Mouse (Mus musculus): Measurements from ENCODE around the gene Tagln2. TPM values are rescaled to one million over a fixed set of nuclear protein-coding genes. Genes with fewer than 3 reads are reported as not detected.

The Tagln2 gene
- polyA plus RNA-seq (2017; shearing (Covaris generic)), result 374 TPM

DNA sequence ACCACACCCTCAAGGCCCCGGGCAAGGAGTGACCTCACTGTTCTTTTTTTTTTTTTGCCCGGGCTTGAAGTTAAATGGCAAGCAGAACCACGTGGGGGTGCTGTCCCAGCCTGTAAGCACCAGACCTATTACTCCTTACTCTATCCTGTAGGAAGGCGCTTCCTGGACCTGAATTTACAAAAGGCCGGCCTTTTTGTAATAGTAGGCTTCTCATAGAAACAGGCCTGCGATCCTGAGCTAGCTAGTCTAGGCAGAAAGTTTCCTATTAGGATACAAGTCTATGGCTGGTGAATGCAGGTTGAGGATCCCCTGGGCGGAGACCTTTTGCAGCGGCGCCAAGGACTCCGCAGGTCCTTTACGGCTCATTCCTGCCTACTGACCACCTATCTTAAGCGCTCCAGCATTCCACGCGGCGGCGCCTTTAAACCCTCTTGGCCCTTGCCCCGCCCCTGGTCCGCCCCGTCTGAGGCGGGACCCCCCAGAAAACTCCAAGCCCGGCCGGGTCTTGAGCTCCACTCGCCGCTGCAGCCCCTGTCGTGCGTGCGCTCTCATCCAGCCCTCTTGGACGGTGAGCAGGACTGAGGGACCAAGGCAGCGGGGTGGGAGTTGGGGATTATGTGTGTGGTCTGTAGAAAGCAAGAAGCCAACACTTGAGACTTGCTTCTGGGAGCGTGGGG is at the start of gene Tagln2:
Tagln2 (plus strand) TSS at position 283 of the 677 bp plus-strand sequence.

DNA sequence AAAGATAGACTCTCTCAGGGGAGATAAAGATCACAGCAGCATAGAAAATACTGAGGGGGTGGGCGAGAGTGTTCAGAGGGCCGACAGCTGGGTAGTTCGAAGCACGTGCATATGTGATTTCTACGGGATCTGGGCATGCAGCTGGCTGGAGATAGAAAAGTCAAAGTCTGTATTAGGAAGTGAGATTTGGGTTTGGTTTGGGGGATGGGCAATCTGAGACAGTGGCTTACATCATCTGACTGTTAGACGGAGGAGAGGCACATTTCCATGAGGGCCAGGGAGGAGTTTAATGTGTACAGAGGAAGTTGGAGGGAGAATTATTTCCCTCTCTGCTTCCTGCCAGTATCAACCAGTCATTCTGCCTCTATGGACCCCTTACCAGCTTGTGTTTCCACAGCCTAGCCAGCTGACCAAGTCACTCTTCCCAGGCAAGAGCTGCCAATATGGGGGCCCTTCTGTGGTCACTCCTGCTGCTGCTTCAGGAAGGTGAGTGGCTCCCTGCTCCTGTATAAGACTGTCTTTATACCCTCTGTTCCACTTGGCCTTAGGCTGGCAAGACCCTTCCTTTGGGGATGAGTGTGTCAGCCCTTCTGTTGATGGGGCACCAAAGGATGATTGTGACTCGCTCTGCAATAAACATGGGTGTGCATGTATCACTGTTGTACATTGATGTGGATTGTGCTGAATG is 24.6 kb upstream of the Tagln2 start, which contains the start of gene Slamf9:
Slamf9 (plus strand) TSS at position 305 of the 688 bp plus-strand sequence.

DNA sequence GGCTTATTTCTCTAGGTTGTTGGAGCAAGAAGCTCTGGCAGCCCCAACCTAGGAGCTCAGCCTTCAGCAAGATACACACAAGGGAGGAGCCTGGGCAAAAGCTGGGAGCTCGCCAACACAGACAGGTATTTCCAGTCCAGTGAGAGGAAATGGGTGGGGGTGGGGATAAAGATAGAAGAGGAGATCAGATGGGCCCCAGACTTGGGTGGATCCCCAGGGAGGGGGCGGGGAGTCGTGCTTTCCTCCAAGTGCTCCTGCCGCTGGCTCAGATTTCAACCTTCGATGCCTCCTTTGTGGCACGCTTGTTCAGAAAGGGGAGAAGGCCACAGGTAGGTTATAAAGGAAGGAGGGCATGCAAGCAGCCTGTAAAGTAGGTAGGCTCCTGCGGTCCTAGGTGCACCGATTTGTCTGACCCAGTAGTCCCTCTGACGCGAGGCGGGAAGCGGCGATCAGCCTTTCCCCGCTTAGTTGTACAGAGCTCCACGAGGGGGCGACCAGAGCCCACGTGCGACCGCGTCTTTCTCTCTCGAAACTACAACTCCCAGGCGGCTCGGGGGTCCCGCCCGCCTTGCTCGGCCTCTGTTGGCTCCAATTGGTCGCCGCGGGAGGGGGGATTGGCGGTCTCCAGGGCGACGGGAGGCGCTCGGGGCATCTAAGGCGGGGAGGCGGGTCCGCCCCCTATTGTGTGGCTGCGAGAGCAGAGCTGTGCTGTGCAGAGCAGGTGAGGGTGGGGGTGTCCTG is 18.1 kb upstream of the Tagln2 start, which contains the start of gene Igsf9:
Igsf9 (plus strand) TSS at position 249 of the 741 bp plus-strand sequence.

DNA sequence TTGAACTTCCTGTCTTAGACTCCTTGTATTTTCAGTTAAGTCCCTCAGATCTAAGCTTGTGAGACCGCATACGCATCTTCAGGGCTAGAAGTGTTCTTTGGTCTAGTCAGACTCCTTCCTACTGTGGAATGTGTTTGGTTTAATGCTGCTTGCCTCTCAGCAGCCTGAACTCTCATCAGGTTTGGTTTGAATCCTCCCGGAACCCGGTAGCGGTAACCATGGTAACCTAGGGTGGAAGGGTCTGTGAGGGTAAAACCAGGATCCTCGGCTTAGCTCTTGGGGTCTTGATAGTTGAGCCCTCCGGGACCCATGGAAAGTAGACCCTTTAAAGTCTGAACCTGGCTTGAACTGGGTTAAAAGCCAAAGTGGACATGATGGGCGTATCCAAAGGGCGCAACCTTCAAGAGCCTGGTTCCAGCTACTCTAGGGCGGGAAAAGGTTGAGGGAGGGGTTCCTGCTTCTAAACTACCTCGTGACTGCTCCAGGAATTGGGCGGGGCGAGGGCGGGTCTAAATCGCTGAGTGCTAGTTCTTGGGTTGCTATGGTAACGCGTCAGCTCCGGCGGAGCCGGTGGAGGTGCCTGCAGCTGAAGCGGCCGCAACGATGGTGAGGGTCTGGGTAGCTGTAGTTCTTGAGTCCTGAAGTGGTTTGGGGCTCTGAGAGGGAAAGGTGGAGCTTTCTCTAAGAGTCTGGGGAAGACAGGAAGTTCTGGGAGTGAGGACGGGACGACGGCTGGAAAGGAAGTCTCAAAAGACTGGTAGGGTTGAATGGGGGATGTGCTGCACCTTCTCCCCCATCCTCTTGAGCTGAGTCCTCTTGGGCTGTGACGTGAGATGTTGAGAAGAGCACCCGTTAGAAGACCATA is 21.0 kb downstream of the Tagln2 start, which contains the start of gene Cfap45:
Cfap45 (plus strand) TSS at position 226 of the 865 bp plus-strand sequence.

DNA sequence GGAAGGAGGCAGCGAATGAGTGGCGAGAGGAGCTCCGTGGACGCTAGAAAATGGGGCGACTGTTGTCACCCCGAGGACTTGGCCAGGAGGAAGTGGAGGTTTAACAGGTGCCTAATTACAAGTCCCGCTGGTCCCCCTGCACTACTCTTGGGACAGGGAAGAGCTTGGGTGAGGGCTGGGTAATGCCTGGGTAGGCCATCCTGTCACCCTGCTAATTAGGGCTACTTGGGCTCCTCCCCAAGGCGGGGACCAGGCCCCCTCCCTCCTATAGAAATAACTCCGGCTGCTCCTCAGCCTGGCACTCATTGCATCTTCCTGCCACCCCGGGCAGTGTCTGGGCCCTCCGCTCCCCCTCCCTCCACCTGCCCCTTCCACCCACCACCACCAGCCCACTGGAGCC is 55.8 kb downstream of the Tagln2 start, which contains the start of gene Vsig8:
Vsig8 (plus strand) TSS at position 301 of the 400 bp plus-strand sequence.

Other genes with a start within 250 kb of the Tagln2 start
- not detected for gene Atp1a4, start 241.6 kb upstream of the Tagln2 start, polyA plus RNA-seq (2017; shearing (Covaris generic))
- gene Igsf8, start 238.4 kb upstream of the Tagln2 start, polyA plus RNA-seq (2017; shearing (Covaris generic)), result 34.4 TPM
- 0.98 TPM for gene Atp1a2, start 202.0 kb upstream of the Tagln2 start, polyA plus RNA-seq (2017; shearing (Covaris generic))
- gene Kcnj9, start 170.7 kb upstream of the Tagln2 start, polyA plus RNA-seq (2017; shearing (Covaris generic)), result 0.07 TPM
- 0.09 TPM for gene Kcnj10, start 158.8 kb upstream of the Tagln2 start, polyA plus RNA-seq (2017; shearing (Covaris generic))
- 10.5 TPM for gene Pigm, start 123.5 kb upstream of the Tagln2 start, polyA plus RNA-seq (2017; shearing (Covaris generic))
- 0.21 TPM for gene Slamf9, start 24.7 kb upstream of the Tagln2 start, polyA plus RNA-seq (2017; shearing (Covaris generic))
- 1.5 TPM for gene Igsf9, start 18.3 kb upstream of the Tagln2 start, polyA plus RNA-seq (2017; shearing (Covaris generic))
- 0.29 TPM for gene Cfap45, start 20.8 kb downstream of the Tagln2 start, polyA plus RNA-seq (2017; shearing (Covaris generic))
- gene Vsig8, start 55.9 kb downstream of the Tagln2 start, polyA plus RNA-seq (2017; shearing (Covaris generic)), result not detected
- gene Slamf8, start 90.5 kb downstream of the Tagln2 start, polyA plus RNA-seq (2017; shearing (Covaris generic)), result 0.61 TPM
- gene Fcrl6, start 102.5 kb downstream of the Tagln2 start, polyA plus RNA-seq (2017; shearing (Covaris generic)), result not detected
- 6.0 TPM for gene Dusp23, start 132.9 kb downstream of the Tagln2 start, polyA plus RNA-seq (2017; shearing (Covaris generic))
- gene Crp, start 198.0 kb downstream of the Tagln2 start, polyA plus RNA-seq (2017; shearing (Covaris generic)), result not detected